Mouse (Mus musculus) forebrain, embryonic 13.5 days (tissue): Measurements from ENCODE around the gene Cdip1. TPM values are rescaled to one million over a fixed set of nuclear protein-coding genes. Genes with fewer than 3 reads are reported as not detected.
"Not testable (repeated sequence)": the region's sequence is repeated elsewhere in the genome, so short reads cannot be mapped to it uniquely, and the experiment has no call there.

Experiments
- ATAC-seq: fragments of 200-750 bp; cut with Nextera tagmentation; 2 replicates; pipeline ENCODE4 v1.8.0; 2017
- H3K27ac ChIP-seq: fragments of 300-500 bp; sonication (generic); 2 replicates; pipeline ENCODE4 v1.5.1; 2015; ENCODE audit warnings: inconsistent platforms, mild to moderate bottlenecking, moderate library complexity
- H3K27me3 ChIP-seq: fragments of 300-500 bp; sonication (generic); 2 replicates; pipeline ENCODE4 v1.6.1; 2015; ENCODE audit warnings: mild to moderate bottlenecking, inconsistent platforms
- H3K36me3 ChIP-seq: fragments of 300-500 bp; sonication (generic); 2 replicates; pipeline ENCODE4 v1.6.1; 2015; ENCODE audit warnings: mild to moderate bottlenecking, inconsistent platforms; ENCODE audit not compliant: poor library complexity, severe bottlenecking
- H3K4me1 ChIP-seq: fragments of 300-500 bp; sonication (generic); 2 replicates; pipeline ENCODE4 v1.6.1; 2015; ENCODE audit warnings: inconsistent platforms
- H3K4me2 ChIP-seq: fragments of 300-500 bp; sonication (generic); 2 replicates; pipeline ENCODE4 v1.6.1; 2015; ENCODE audit warnings: inconsistent platforms, mild to moderate bottlenecking, moderate library complexity
- H3K4me3 ChIP-seq: fragments of 300-500 bp; sonication (generic); 2 replicates; pipeline ENCODE4 v1.5.1; 2015; ENCODE audit warnings: mild to moderate bottlenecking, inconsistent platforms
- H3K9ac ChIP-seq: fragments of 300-500 bp; sonication (generic); 2 replicates; pipeline ENCODE4 v1.6.1; 2015; ENCODE audit warnings: mild to moderate bottlenecking, inconsistent platforms
- H3K9me3 ChIP-seq: fragments of 300-500 bp; sonication (generic); replicated peaks from 2 replicates; pipeline ENCODE4 v1.6.1; 2016; ENCODE audit warnings: inconsistent platforms
- whole genome bisulfite sequencing: fragments of 180-500 bp; shearing (Covaris S2); methylation state at CpG from one replicate; pipeline ENCODE4 v1.1.7; 2015; 5-methylcytosine and 5-hydroxymethylcytosine counted together
- polyA plus RNA-seq: library from polyadenylated mRNA; unstranded; fragments of >200 nt; fragmentation: Nextera tagmentation; extraction: Ambion mirVana; gene quantifications from 2 replicates; pipeline ENCODE4 v1.2.1, GENCODE M21; 2015

Gene Cdip1
- 92.2 and 103 TPM in 2 replicates for polyA plus RNA-seq

DNA sequence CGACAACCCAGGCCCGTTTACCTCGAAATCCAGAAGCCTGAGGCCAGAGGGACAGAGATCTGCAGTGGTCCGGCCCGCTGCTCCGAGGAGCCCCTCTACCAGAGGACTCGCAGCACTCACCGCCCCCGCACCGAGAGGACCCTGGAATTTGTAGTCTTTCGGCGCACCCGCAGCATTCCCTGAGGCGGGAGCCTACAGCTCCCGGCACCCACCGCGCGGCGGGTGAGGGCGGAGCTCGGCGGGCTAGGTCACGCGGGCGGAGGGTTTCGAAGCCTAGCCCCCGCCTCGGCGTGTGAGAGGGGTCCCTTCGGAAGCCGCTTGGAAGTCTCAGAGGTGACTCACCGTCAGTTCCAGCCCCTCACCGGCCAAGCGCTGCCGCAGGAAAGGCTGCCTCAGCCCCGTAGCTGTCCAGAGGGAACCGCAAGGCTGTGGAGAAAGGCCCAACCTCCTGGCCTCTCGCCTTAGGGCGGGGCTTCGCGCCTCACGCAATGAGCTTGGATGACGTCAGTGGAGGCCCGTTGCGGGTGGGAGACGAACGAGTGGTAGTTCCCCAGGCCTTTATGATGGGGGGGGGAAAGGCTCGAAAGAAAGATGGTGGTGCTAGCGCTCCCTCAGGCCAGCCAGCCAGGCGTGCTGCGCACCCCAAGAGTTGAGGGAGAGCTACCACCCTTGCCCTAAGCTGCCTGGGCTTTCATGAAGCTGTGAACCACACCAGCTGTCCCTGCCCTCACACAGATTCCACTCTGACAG, at the start of gene Cdip1:
Gene Cdip1 (minus strand): TSS at position 483 of the 750 bp plus-strand sequence.
- ATAC-seq = peak; percentile 99
- under 1% methylated on average over 51 of the region's 51 CpGs for WGBS
- Histone ChIP-seq H3K4me3 (peak within 1 kb of the TSS; percentile 86), H3K4me1 (peaks cover 28% of the 10 kb centered on the region), H3K9ac (peak within 1 kb of the TSS; percentile 90), H3K9me3 (no peaks in the 10 kb centered on the region), H3K36me3 (no peaks in the 10 kb centered on the region), H3K27me3 (no peaks in the 10 kb centered on the region), H3K27ac (peak within 1 kb of the TSS; percentile 96), H3K4me2 (peak within 1 kb of the TSS; percentile 94)

DNA sequence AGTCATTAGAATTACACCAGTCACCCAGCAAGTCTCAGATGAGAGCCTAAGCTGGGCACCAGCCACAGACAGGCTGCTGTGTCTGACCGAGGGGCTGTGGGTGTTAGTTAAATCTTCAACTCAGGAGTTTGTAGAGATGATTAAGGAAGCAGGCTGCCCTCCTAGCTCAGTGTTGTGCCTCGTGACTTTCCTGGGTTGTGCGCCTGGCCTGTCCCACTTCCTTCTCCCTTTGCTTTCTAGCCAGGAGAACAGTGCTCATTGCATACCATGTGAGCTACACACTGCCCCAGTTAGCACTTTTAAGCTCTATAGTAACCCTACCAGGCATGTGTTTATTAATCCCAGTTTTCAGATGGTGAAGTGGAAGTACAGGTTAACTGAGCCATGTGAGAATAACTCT, 49.5 kb upstream of the Cdip1 start:
- Histone ChIP-seq H3K36me3 (no peaks in the 10 kb centered on the region), H3K27ac (no peak overlapping the region), H3K4me2 (no peak overlapping the region), H3K27me3 (no peaks in the 10 kb centered on the region), H3K4me1 (no peaks in the 10 kb centered on the region), H3K9ac (no peak overlapping the region), H3K9me3 (no peaks in the 10 kb centered on the region), H3K4me3 (no peak overlapping the region)
- 84% methylated on average over 3 of the region's 3 CpGs for WGBS
- ATAC-seq = no peak

- no peaks in the 10 kb centered on the region for H3K9me3 ChIP-seq
- no peak overlapping the region for H3K4me3 ChIP-seq
- no peak overlapping the region for H3K27ac ChIP-seq
- H3K4me1 ChIP-seq = no peaks in the 10 kb centered on the region
- H3K4me2 ChIP-seq = no peak overlapping the region
- no peak for ATAC-seq
- no peaks in the 10 kb centered on the region for H3K36me3 ChIP-seq
- no peak overlapping the region for H3K9ac ChIP-seq
- no peaks in the 10 kb centered on the region for H3K27me3 ChIP-seq
- 85% methylated on average over 3 of the region's 3 CpGs for WGBS
Observed at GRCm38 (mm10) chr16:4837631-4838030, 47.5 kb upstream of the Cdip1 start.

DNA sequence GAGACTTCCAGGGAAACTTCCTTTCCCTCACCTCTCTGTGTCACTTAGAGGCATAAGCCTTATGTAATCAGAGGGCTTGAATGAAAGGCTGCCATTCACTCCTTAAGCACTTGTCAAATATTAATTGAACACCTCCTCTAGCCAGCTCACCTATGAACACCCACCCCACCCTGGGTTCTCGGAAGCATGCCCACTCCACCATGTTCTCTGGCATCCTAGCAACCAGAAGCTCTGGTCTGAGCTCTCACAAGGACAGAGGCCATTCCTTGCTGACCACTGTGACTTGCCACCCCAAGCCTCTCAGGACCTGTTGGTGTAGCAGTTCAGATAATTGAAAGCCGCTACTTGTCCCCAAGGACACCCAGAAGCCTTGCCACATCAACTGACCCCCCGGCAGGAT, 45.1 kb upstream of the Cdip1 start, which contains the start of gene 4930562C15Rik:
Gene 4930562C15Rik (plus strand): TSS at position 226 of the 400 bp plus-strand sequence.
- Histone ChIP-seq H3K36me3 (no peaks in the 10 kb centered on the region), H3K4me2 (no peak within 1 kb of the TSS), H3K4me1 (no peaks in the 10 kb centered on the region), H3K27me3 (no peaks in the 10 kb centered on the region), H3K9me3 (no peaks in the 10 kb centered on the region), H3K4me3 (no peak within 1 kb of the TSS), H3K9ac (no peak within 1 kb of the TSS), H3K27ac (no peak within 1 kb of the TSS)
- ATAC-seq = no peak
- WGBS = 88% methylated on average over 3 of the region's 3 CpGs

- WGBS = 77% methylated on average over 2 of the region's 2 CpGs
- Histone ChIP-seq H3K4me1 (no peaks in the 10 kb centered on the region), H3K4me3 (no peak overlapping the region), H3K27me3 (no peaks in the 10 kb centered on the region), H3K36me3 (no peaks in the 10 kb centered on the region), H3K9me3 (no peaks in the 10 kb centered on the region), H3K27ac (no peak overlapping the region), H3K9ac (no peak overlapping the region), H3K4me2 (no peak overlapping the region)
- ATAC-seq = no peak
Observed at GRCm38 (mm10) chr16:4833858-4834257, 43.8 kb upstream of the Cdip1 start.

DNA sequence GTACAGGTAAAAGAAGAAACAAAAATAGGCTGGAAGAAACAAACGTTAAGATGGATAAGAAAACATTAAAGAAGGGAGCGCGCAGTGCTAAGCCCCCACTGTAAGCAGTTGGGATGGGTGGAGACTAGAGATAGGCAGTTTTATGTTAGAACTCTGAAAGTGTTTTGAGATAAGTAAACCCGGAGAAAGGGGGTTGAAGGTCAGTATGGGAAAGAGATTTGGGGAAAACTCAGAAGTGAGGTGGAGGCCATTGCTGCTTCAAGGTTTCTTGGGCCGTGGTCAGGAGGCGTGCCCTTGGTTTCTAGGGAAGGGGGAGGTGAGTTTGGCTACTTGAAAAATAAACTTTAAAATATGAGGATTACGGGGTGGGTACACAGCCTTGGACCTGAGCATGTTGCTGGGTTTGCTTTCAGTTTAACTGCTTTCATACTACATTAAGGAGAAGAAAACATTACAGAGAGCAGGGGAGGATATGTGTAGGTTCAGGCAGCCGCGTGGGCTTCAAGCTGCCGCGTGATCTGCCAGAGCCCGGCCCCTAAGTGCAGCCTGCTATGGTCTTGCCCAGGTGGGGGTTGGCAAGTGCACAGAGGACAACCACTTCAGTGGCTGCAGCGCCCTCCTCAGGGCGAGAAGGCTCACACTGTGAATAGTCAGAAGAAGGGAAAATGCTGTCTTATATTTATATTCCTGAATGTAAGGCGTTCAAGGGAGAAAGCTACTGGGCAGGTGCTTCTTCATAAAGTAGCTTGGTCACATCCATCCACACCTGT, 41.7 kb upstream of the Cdip1 start:
- ATAC-seq = no peak
- Histone ChIP-seq H3K27ac (no peak overlapping the region), H3K4me3 (no peak overlapping the region), H3K36me3 (no peaks in the 10 kb centered on the region), H3K4me1 (no peaks in the 10 kb centered on the region), H3K27me3 (no peaks in the 10 kb centered on the region), H3K4me2 (no peak overlapping the region), H3K9me3 (no peaks in the 10 kb centered on the region), H3K9ac (no peak overlapping the region)
- 73% methylated on average over 15 of the region's 15 CpGs for WGBS

GRCm38 (mm10) chr16:4829271-4829900, 39.3 kb upstream of the Cdip1 start:
- H3K4me1 ChIP-seq = no peaks in the 10 kb centered on the region
- no peaks in the 10 kb centered on the region for H3K36me3 ChIP-seq
- WGBS = 84% methylated on average over 6 of the region's 6 CpGs
- no peaks in the 10 kb centered on the region for H3K9me3 ChIP-seq
- H3K4me2 ChIP-seq = no peak overlapping the region
- no peak overlapping the region for H3K4me3 ChIP-seq
- no peak overlapping the region for H3K27ac ChIP-seq
- no peaks in the 10 kb centered on the region for H3K27me3 ChIP-seq
- H3K9ac ChIP-seq = no peak overlapping the region
- ATAC-seq = no peak

DNA sequence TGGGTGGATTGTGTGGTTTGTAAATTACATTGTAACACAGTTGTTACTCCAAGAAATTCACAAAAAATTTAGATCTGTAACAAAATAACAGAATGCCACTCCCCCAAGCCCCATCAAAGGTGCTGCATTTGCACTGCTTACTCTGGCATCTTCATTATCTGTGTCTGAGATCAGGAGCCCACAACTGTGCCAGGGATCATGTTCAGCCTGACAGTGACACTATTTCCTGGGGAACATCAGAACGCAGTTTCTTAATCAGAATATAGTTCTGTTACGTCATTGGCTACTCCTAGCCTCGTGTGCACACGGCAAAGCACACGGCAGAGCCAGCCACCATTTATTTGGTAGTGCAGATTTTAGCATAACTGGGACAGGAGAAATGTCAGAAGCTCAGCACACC, 37.5 kb upstream of the Cdip1 start:
- Histone ChIP-seq H3K4me3 (no peak overlapping the region), H3K27ac (no peak overlapping the region), H3K36me3 (no peaks in the 10 kb centered on the region), H3K27me3 (no peaks in the 10 kb centered on the region), H3K9me3 (no peaks in the 10 kb centered on the region), H3K4me1 (no peaks in the 10 kb centered on the region), H3K9ac (no peak overlapping the region), H3K4me2 (no peak overlapping the region)
- ATAC-seq = no peak
- 96% methylated on average over 5 of the region's 5 CpGs for WGBS

- not testable (repeated sequence) for H3K9ac ChIP-seq, H3K36me3 ChIP-seq, H3K27ac ChIP-seq, H3K27me3 ChIP-seq, H3K9me3 ChIP-seq, H3K4me2 ChIP-seq, H3K4me3 ChIP-seq, H3K4me1 ChIP-seq, ATAC-seq
- WGBS = 79% methylated on average over 5 of the region's 5 CpGs
Observed at GRCm38 (mm10) chr16:4824466-4824865, 34.4 kb upstream of the Cdip1 start.

GRCm38 (mm10) chr16:4818349-4818748, 28.3 kb upstream of the Cdip1 start:
- no peak overlapping the region for H3K27ac ChIP-seq
- H3K9me3 ChIP-seq = peaks cover 5% of the 10 kb centered on the region; the same call in 1 of the 2 replicates
- H3K27me3 ChIP-seq = no peaks in the 10 kb centered on the region
- no peaks in the 10 kb centered on the region for H3K4me1 ChIP-seq
- no peak overlapping the region for H3K4me2 ChIP-seq
- H3K9ac ChIP-seq = no peak overlapping the region
- H3K4me3 ChIP-seq = no peak overlapping the region
- H3K36me3 ChIP-seq = no peaks in the 10 kb centered on the region
- no peak for ATAC-seq
- WGBS = 90% methylated on average over 3 of the region's 3 CpGs

- no peak overlapping the region for H3K4me2 ChIP-seq
- ATAC-seq = no peak
- H3K9ac ChIP-seq = no peak overlapping the region
- H3K36me3 ChIP-seq = no peaks in the 10 kb centered on the region
- H3K27me3 ChIP-seq = no peaks in the 10 kb centered on the region
- H3K4me3 ChIP-seq = no peak overlapping the region
- no peaks in the 10 kb centered on the region for H3K9me3 ChIP-seq
- 86% methylated on average over 4 of the region's 4 CpGs for WGBS
- no peaks in the 10 kb centered on the region for H3K4me1 ChIP-seq
- H3K27ac ChIP-seq = no peak overlapping the region
Observed at GRCm38 (mm10) chr16:4796631-4797030, 6.5 kb upstream of the Cdip1 start.

DNA sequence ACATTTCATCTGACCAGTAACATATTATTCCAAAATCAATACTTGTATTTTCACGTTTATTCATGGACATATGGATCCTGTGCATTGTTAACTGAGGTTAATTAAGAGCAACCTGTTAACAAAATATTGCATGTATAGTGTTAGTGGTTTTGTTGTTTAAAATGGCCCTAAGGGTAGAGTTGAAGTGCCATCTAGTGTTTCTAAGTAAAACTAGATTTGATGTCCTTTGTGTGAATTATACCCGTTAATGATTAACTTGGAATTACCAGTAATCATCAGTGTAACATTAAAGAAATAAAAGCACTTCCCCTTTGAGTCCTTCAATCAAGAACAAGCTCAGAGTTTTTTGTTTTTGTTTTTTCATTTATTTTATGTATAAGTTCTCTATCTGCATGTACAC, 1.2 kb upstream of the Cdip1 start:
- ATAC-seq = no peak
- WGBS = 70% methylated on average over 2 of the region's 2 CpGs

More for the DNA sequence above, 1.2 kb upstream of the Cdip1 start:
- no peaks in the 10 kb centered on the region for H3K36me3 ChIP-seq
- H3K9ac ChIP-seq = no peak overlapping the region
- H3K4me3 ChIP-seq = no peak overlapping the region
- no peaks in the 10 kb centered on the region for H3K27me3 ChIP-seq
- H3K27ac ChIP-seq = no peak overlapping the region
- H3K9me3 ChIP-seq = no peaks in the 10 kb centered on the region
- H3K4me2 ChIP-seq = no peak overlapping the region
- peaks cover 21% of the 10 kb centered on the region for H3K4me1 ChIP-seq
